17 mouse cellular contexts compared by ENCODE assay signal in the genomic region with DNA sequence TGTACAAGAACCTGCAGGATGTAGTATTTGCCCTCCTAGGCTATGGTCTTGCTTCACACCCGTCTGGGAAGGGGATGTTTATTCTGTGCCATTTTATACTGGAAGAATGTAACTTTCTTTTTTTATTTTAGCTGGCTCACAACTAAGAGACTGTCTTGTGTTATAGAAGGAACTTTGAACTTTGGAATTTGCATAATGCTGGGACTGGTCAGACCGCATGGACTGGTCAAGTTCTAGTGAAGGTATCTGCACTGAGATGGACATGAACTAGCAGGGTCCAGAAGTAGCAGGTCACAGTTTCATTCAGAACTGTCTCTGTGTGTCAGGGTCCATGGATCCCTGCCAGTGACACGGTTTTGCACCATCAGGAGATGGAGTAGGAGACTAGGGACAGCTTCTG. TPM values are rescaled to one million over a fixed set of nuclear protein-coding genes. Genes with fewer than 3 reads are reported as not detected.
"Had no signal": no experiment of that assay in that cellular context is flagged by ENCODE, and none has a peak within 500 bp of the region (broad histone marks: within the 10 kb centered on the region; RNA-seq: fewer than 3 reads in every experiment).

No protein-coding gene starts in this region.

- ATAC-seq: midbrain, embryonic 16.5 days had no signal

- H3K4me2 ChIP-seq: limb, embryonic 13.5 days; liver, embryonic 13.5 days; midbrain, embryonic 12.5 days; neural tube, embryonic 13.5 days had no signal

- H3K4me1 ChIP-seq: limb, embryonic 13.5 days; liver, embryonic 13.5 days; midbrain, embryonic 12.5 days; neural tube, embryonic 13.5 days had no signal

- H3K27me3 ChIP-seq: limb, embryonic 13.5 days; liver, embryonic 13.5 days; midbrain, embryonic 12.5 days; neural tube, embryonic 13.5 days had no signal

- H3K9me3 ChIP-seq: limb, embryonic 13.5 days; liver, embryonic 13.5 days; midbrain, embryonic 12.5 days; neural tube, embryonic 13.5 days had no signal

- DNase-seq: layer of hippocampus, adult 9-11 months; layer of hippocampus, postnatal 36 days; liver, embryonic 13.5 days; lung, adult 18-20 months; retina, postnatal 1 day; right cerebral cortex, postnatal 4 days; spleen, adult 18-20 months; thymus, postnatal 4 days had no signal

- H3K27ac ChIP-seq: kidney, postnatal 0 days; limb, embryonic 13.5 days; liver, embryonic 13.5 days; midbrain, embryonic 12.5 days; neural tube, embryonic 13.5 days had no signal

- H3K4me3 ChIP-seq: limb, embryonic 13.5 days; liver, embryonic 13.5 days; midbrain, embryonic 12.5 days; neural tube, embryonic 13.5 days had no signal

- H3K9ac ChIP-seq: limb, embryonic 13.5 days; liver, embryonic 13.5 days; midbrain, embryonic 12.5 days; neural tube, embryonic 13.5 days had no signal

RNA-seq across cellular contexts. Expression of a gene that starts 14.6 kb away (rescaled TPM):
- total RNA-seq: layer of hippocampus, adult 18-20 months; layer of hippocampus, postnatal 36 days; left cerebral cortex, adult 8-10 months; left cerebral cortex, postnatal 36 days; megakaryocyte-erythroid progenitor cell, adult 5-6 weeks had no signal
